Mouse (Mus musculus): Measurements from ENCODE around the gene Iqschfp. TPM values are rescaled to one million over a fixed set of nuclear protein-coding genes. Genes with fewer than 3 reads are reported as not detected.

The Iqschfp gene
- polyA plus RNA-seq, 1 experiment, result not detected

DNA sequence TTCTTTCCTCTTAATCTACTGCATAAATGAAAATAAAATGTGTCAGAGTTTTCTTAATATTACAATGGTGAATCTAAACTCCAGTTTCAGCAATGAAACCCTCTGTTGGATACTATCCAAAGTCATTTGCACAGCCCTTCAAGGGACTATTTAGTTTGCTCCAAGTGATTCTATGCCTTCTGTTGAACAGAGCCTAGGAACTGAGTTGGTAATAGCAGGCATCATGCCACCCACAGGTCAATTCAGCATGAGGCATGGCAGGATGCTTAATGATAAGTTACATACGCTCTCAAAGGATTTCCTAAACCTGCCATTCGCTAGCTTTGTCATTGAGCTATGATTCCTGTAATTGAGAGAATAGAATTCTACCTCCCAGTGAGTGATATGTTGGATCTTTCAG is 392.5 kb downstream of the Iqschfp start:
- Histone ChIP-seq H3K27ac (ENCODE audit: insufficient read depth, low read depth, low read length) (no peak overlapping the region), H3K4me3 (ENCODE audit: insufficient read depth, low read depth, low read length) (no peak overlapping the region), H3K4me1 (ENCODE audit: control insufficient read depth, insufficient read depth, low read length) (no peaks in the 10 kb centered on the region)
- WGBS, result 58% methylated on average over 2 of the region's 2 CpGs
- TF ChIP-seq CTCF (IDR thresholded peaks at IDR 0.05; ENCODE audit: insufficient read depth, low read depth, low read length), result no peak
- no peak for TF ChIP-seq POLR2A (IDR thresholded peaks at IDR 0.05; ENCODE audit: insufficient read depth, low read depth, low read length)

DNA sequence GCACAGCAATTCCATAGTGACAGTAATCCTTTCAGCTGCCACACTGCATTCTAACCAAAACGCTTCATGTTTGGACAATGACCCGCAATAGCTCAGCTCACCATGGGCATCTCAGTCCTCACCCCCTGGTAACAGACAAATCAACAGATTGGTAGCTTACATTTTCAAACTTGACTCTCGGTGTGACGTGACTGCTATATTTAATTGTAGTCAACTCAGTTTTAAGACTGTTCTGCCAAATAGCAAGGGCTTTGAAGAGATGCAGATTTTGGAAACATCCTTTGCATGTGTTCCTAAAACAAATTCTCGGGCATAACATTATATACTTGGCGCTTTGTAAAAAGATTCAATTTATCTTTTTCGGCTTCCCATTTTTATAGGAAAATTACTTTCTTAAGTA is 404.7 kb downstream of the Iqschfp start:
- Histone ChIP-seq H3K4me3 (ENCODE audit: insufficient read depth, low read depth, low read length) (no peak overlapping the region), H3K27ac (ENCODE audit: insufficient read depth, low read depth, low read length) (no peak overlapping the region), H3K4me1 (ENCODE audit: control insufficient read depth, insufficient read depth, low read length) (no peaks in the 10 kb centered on the region)
- TF ChIP-seq CTCF (IDR thresholded peaks at IDR 0.05; ENCODE audit: insufficient read depth, low read depth, low read length) (no peak), POLR2A (IDR thresholded peaks at IDR 0.05; ENCODE audit: insufficient read depth, low read depth, low read length) (no peak)
- WGBS, result 84% methylated on average over 7 of the region's 7 CpGs

DNA sequence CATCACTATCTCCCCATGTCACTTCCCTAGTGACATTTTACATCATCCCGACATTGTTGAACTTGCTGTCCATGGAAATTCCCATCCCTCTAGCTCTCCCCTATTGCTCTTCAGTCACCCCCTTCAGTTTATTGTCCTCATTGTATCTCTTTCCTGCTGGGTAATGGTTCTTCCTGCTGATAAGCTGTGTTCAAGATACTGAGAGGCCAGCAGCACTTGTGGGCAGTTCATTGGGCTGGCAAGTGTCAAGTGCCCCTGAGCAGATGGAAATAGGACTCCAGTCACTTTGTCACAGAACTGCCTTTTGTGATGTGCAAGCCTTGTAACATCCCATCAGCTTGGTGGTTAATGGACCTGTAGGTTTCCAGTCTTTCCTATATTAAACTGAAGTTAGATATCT is 413.6 kb downstream of the Iqschfp start:
- Histone ChIP-seq H3K4me3 (ENCODE audit: insufficient read depth, low read depth, low read length) (no peak overlapping the region), H3K4me1 (ENCODE audit: control insufficient read depth, insufficient read depth, low read length) (no peaks in the 10 kb centered on the region), H3K27ac (ENCODE audit: insufficient read depth, low read depth, low read length) (no peak overlapping the region)
- WGBS, result 71% methylated on average over 1 of the region's 1 CpGs
- no peak for TF ChIP-seq CTCF (IDR thresholded peaks at IDR 0.05; ENCODE audit: insufficient read depth, low read depth, low read length)
- no peak for TF ChIP-seq POLR2A (IDR thresholded peaks at IDR 0.05; ENCODE audit: insufficient read depth, low read depth, low read length)

DNA sequence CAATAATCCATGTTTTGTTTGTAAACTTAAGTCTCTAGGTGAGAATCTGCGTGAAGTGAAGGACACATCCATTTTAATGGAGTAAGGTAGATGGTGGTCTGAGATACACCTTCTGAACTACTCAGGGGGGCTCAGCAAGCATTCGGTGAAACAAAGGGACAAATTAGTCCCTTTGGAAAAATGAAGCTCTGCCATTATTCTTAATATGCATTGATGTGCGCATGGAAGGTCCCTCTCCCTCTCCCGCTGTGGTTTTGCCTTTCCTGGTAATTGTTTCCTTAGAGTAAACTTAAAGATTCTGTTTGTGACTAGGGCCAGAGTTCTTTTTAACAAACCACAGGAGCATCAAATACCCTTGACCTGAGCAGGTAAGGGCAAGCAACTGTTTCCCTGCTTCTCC is 414.7 kb downstream of the Iqschfp start:
- H3K27ac ChIP-seq (ENCODE audit: insufficient read depth, low read depth, low read length), result no peak overlapping the region
- no peaks in the 10 kb centered on the region for H3K4me1 ChIP-seq (ENCODE audit: control insufficient read depth, insufficient read depth, low read length)
- 58% methylated on average over 4 of the region's 4 CpGs for WGBS
- no peak overlapping the region for H3K4me3 ChIP-seq (ENCODE audit: insufficient read depth, low read depth, low read length)
- no peak for TF ChIP-seq CTCF (IDR thresholded peaks at IDR 0.05; ENCODE audit: insufficient read depth, low read depth, low read length)
- TF ChIP-seq POLR2A (IDR thresholded peaks at IDR 0.05; ENCODE audit: insufficient read depth, low read depth, low read length), result no peak

DNA sequence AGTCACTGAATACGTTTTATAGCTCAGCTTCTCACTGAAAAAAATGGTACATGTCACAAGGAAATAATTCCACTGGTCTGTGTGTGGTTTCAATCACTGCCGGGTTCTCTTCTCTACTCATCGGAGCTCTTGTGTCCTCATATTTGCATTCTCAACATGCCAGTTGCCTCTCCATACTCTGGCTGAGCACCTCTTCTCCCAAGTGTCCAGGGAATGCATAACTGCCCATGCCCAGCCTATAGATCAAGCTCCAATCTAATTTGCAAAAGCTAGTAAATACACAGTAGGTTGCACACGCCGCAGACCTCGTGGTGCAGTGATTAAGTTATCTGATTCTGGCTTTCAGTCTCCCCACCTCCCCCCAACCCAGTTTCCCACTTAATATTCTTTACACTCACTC is 433.5 kb downstream of the Iqschfp start:
- H3K27ac ChIP-seq (ENCODE audit: insufficient read depth, low read depth, low read length), result no peak overlapping the region
- no peaks in the 10 kb centered on the region for H3K4me1 ChIP-seq (ENCODE audit: control insufficient read depth, insufficient read depth, low read length)
- no peak overlapping the region for H3K4me3 ChIP-seq (ENCODE audit: insufficient read depth, low read depth, low read length)
- 87% methylated on average over 6 of the region's 6 CpGs for WGBS
- TF ChIP-seq CTCF (IDR thresholded peaks at IDR 0.05; ENCODE audit: insufficient read depth, low read depth, low read length) (no peak), POLR2A (IDR thresholded peaks at IDR 0.05; ENCODE audit: insufficient read depth, low read depth, low read length) (no peak)

DNA sequence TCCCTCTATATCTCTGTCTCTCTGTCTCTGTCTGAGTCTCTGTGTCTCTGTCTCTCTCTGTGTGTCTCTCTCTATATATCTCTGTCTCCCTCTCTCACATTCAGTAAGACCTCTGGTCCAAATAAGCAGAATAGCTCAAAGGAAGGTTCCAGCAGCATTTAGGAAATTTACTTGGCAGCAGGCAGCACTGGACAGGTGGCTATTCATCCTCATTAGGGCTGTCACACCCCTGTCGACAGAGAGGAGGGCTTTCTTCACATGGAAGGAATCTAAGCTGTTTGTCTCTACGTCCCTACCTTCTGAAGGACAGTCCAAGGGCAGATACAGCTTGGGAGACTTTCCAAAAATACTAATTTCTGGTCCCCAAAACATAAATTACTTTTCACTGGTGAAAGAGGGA is 440.5 kb downstream of the Iqschfp start:
- TF ChIP-seq CTCF (IDR thresholded peaks at IDR 0.05; ENCODE audit: insufficient read depth, low read depth, low read length), result no peak
- no peak for TF ChIP-seq POLR2A (IDR thresholded peaks at IDR 0.05; ENCODE audit: insufficient read depth, low read depth, low read length)
- Histone ChIP-seq H3K27ac (ENCODE audit: insufficient read depth, low read depth, low read length) (no peak overlapping the region), H3K4me3 (ENCODE audit: insufficient read depth, low read depth, low read length) (no peak overlapping the region), H3K4me1 (ENCODE audit: control insufficient read depth, insufficient read depth, low read length) (no peaks in the 10 kb centered on the region)
- 52% methylated on average over 2 of the region's 2 CpGs for WGBS

DNA sequence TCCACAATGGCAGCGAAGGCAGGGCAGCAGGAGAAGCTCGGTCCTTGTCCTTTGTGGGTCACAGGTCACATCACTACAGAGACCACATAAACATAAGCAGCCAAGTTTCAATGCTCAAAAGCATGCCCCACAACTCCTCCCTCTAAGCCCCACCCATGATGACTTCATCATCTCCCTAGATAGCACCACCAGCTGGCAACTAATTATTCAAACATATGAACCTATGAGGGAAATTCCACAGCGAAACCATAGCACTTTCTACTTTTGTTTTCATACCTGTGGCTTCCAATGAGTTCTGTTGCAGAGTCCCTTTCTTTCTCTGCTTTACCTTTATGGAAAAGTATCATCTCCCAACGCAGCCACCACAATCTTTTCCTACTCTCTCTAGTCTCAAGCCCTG is 443.5 kb downstream of the Iqschfp start:
- TF ChIP-seq CTCF (IDR thresholded peaks at IDR 0.05; ENCODE audit: insufficient read depth, low read depth, low read length), result no peak
- TF ChIP-seq POLR2A (IDR thresholded peaks at IDR 0.05; ENCODE audit: insufficient read depth, low read depth, low read length), result no peak
- Histone ChIP-seq H3K4me3 (ENCODE audit: insufficient read depth, low read depth, low read length) (no peak overlapping the region), H3K4me1 (ENCODE audit: control insufficient read depth, insufficient read depth, low read length) (0 out of 2 replicates have a peak, but pooled peaks cover 2% of the 10 kb centered on the region), H3K27ac (ENCODE audit: insufficient read depth, low read depth, low read length) (no peak overlapping the region)
- 92% methylated on average over 4 of the region's 4 CpGs for WGBS

DNA sequence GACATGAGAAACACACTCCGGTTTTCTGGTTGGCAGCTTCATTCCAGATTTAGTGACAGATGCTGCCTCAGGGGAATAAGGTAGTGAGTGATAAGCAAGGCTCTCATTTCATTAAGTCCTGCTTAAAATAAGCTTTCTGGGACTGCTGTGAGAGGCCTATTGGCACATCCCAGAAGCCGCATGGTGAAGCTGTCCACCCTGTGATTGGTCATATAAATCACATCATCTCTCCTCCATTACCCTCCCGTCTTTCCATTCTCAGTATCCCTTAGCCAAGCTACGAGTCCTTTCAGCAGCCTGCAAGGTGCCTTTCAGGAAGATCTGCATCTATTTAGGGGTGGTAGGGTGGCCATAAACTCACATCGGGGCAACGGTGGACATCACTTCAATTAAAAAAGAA is 458.6 kb downstream of the Iqschfp start:
- no peak overlapping the region for H3K27ac ChIP-seq (ENCODE audit: insufficient read depth, low read depth, low read length)
- H3K4me3 ChIP-seq (ENCODE audit: insufficient read depth, low read depth, low read length), result no peak overlapping the region
- no peaks in the 10 kb centered on the region for H3K4me1 ChIP-seq (ENCODE audit: control insufficient read depth, insufficient read depth, low read length)
- 94% methylated on average over 6 of the region's 6 CpGs for WGBS
- TF ChIP-seq CTCF (IDR thresholded peaks at IDR 0.05; ENCODE audit: insufficient read depth, low read depth, low read length) (no peak), POLR2A (IDR thresholded peaks at IDR 0.05; ENCODE audit: insufficient read depth, low read depth, low read length) (no peak)

DNA sequence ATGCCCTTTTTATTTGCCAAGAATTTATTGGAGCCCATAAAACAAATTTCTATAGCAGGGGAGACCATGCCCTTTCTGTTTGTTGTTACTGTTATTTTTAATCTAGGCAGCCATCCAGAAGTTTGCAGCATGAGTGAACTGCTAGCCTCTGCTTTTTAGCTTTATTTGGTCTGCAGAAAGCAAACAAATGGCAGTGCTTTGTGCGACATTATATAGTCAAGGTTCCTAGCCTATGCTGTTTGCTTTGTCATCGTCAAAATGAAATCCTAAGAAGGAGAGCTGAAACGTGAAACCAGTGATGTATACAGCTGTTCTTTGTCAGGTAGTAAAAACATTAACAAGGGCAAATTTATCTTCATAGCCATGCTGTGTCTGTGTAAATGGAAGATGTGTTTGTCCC is 459.4 kb downstream of the Iqschfp start:
- no peak overlapping the region for H3K4me3 ChIP-seq (ENCODE audit: insufficient read depth, low read depth, low read length)
- TF ChIP-seq CTCF (IDR thresholded peaks at IDR 0.05; ENCODE audit: insufficient read depth, low read depth, low read length), result no peak
- TF ChIP-seq POLR2A (IDR thresholded peaks at IDR 0.05; ENCODE audit: insufficient read depth, low read depth, low read length), result no peak
- no peaks in the 10 kb centered on the region for H3K4me1 ChIP-seq (ENCODE audit: control insufficient read depth, insufficient read depth, low read length)
- no peak overlapping the region for H3K27ac ChIP-seq (ENCODE audit: insufficient read depth, low read depth, low read length)
- whole genome bisulfite sequencing, result 47% methylated on average over 3 of the region's 3 CpGs

DNA sequence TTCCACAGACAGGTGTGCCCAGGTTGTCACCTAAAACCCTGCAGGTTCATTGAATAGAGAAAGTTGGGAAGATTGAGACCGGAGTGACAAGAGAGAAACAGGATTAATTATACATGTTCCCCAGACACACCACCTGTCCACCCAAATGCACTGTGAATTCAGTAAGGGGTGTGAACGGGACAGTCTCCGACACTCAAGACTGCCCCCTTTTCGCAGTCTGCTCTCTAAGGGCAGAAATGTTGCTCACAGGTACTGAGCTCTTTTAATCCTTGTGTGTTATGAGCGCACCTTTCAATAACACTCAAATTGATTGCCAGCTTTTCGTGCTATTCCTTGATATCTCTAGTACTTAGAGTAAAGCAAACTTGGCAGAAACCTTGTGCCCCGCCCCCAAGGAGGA is 460.9 kb downstream of the Iqschfp start:
- no peaks in the 10 kb centered on the region for H3K4me1 ChIP-seq (ENCODE audit: control insufficient read depth, insufficient read depth, low read length)
- no peak overlapping the region for H3K27ac ChIP-seq (ENCODE audit: insufficient read depth, low read depth, low read length)
- no peak overlapping the region for H3K4me3 ChIP-seq (ENCODE audit: insufficient read depth, low read depth, low read length)
- 76% methylated on average over 7 of the region's 7 CpGs for WGBS
- no peak for TF ChIP-seq POLR2A (IDR thresholded peaks at IDR 0.05; ENCODE audit: insufficient read depth, low read depth, low read length)
- no peak for TF ChIP-seq CTCF (IDR thresholded peaks at IDR 0.05; ENCODE audit: insufficient read depth, low read depth, low read length)
